Mouse (Mus musculus): ENCODE measurements around the gene Lasp1.
A peak's percentile ranks its signal among the peaks of the same experiment; 100 is the strongest.
"Not testable (repeated sequence)": the region's sequence is repeated elsewhere in the genome, so short reads cannot be mapped to it uniquely, and the experiment has no call there.

Lasp1 gene

GRCm38 (mm10) chr11:97829365-97829764, 30.6 kb downstream of the Lasp1 start:
- no peak for DNase-seq (ENCODE audit: low spot score in 2 of 2)

- DNase-seq (ENCODE audit: low spot score in 2 of 2): no peak
These were observed 31.2 kb downstream of the Lasp1 start for GRCm38 (mm10) chr11:97829913-97830476.

GRCm38 (mm10) chr11:97830501-97830900, 31.7 kb downstream of the Lasp1 start:
- no peak for DNase-seq (ENCODE audit: low spot score in 2 of 2)

GRCm38 (mm10) chr11:97832001-97832400, 33.2 kb downstream of the Lasp1 start:
- DNase-seq (ENCODE audit: low spot score in 2 of 2): no peak

GRCm38 (mm10) chr11:97833352-97833751, 34.6 kb downstream of the Lasp1 start:
- no peak for DNase-seq (ENCODE audit: low spot score in 2 of 2)

- no peak for DNase-seq (ENCODE audit: low spot score in 2 of 2)
These were observed 37.7 kb downstream of the Lasp1 start for GRCm38 (mm10) chr11:97836541-97836940.

- DNase-seq (ENCODE audit: low spot score in 2 of 2): not testable (repeated sequence)
These were observed 38.3 kb downstream of the Lasp1 start for GRCm38 (mm10) chr11:97837051-97837450.

- DNase-seq (ENCODE audit: low spot score in 2 of 2): no peak
These were observed 38.9 kb downstream of the Lasp1 start for GRCm38 (mm10) chr11:97837641-97838149.

GRCm38 (mm10) chr11:97838779-97839440, 40.1 kb downstream of the Lasp1 start:
- DNase-seq (ENCODE audit: low spot score in 2 of 2): no peak

GRCm38 (mm10) chr11:97839441-97840134, 40.8 kb downstream of the Lasp1 start:
- no peak for DNase-seq (ENCODE audit: low spot score in 2 of 2)

GRCm38 (mm10) chr11:97840135-97840490, 41.3 kb downstream of the Lasp1 start:
- DNase-seq (ENCODE audit: low spot score in 2 of 2): no peak

- no peak for DNase-seq (ENCODE audit: low spot score in 2 of 2)
These were observed 41.7 kb downstream of the Lasp1 start, which contains the start of gene B230217C12Rik for GRCm38 (mm10) chr11:97840539-97840954. Gene B230217C12Rik, plus strand, starts transcription at chr11:97840780.

GRCm38 (mm10) chr11:97840991-97841661, 42.3 kb downstream of the Lasp1 start:
- peak; percentile 45 to 74 for DNase-seq (ENCODE audit: low spot score in 2 of 2)

GRCm38 (mm10) chr11:97842001-97842400, 43.2 kb downstream of the Lasp1 start:
- no peak for DNase-seq (ENCODE audit: low spot score in 2 of 2)

GRCm38 (mm10) chr11:97850367-97850766, 51.6 kb downstream of the Lasp1 start:
- DNase-seq (ENCODE audit: low spot score in 2 of 2): no peak

GRCm38 (mm10) chr11:97851601-97852000, 52.8 kb downstream of the Lasp1 start:
- DNase-seq (ENCODE audit: low spot score in 2 of 2): no peak

- no peak for DNase-seq (ENCODE audit: low spot score in 2 of 2)
These were observed 56.7 kb downstream of the Lasp1 start for GRCm38 (mm10) chr11:97855473-97855872.

GRCm38 (mm10) chr11:97862148-97862547, 63.3 kb downstream of the Lasp1 start:
- no peak for DNase-seq (ENCODE audit: low spot score in 2 of 2)

GRCm38 (mm10) chr11:97865421-97865820, 66.6 kb downstream of the Lasp1 start:
- no peak for DNase-seq (ENCODE audit: low spot score in 2 of 2)

GRCm38 (mm10) chr11:97866091-97866888, 67.5 kb downstream of the Lasp1 start:
- no peak for DNase-seq (ENCODE audit: low spot score in 2 of 2)

- DNase-seq (ENCODE audit: low spot score in 2 of 2): no peak
These were observed 68.8 kb downstream of the Lasp1 start for GRCm38 (mm10) chr11:97867591-97867990.

All from cerebellum, postnatal 4 days (tissue).